Mouse (Mus musculus): ENCODE data around the gene Bicral.

Bicral gene

DNA sequence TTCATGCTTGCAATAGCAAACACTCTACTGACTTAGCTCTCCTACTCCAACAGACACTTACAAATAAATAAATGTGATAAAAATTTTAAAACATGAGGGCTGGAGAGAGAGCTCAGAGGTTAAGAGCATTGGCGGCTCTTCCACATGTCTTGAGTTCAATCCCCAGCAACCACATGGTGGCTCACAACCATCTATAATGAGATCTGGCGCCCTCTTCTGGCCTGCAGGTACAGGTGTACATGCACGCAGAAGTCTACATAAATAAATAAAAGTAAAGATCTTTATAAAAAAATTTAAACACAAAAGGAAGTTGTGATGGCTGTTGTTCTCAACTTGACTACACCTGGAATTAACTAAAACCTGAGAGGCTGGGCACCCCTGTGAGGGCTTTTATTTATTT, 17.3 kb upstream of the Bicral start:
- DNase-seq (ENCODE audit: low read depth, low spot score) = peak; percentile 64

DNA sequence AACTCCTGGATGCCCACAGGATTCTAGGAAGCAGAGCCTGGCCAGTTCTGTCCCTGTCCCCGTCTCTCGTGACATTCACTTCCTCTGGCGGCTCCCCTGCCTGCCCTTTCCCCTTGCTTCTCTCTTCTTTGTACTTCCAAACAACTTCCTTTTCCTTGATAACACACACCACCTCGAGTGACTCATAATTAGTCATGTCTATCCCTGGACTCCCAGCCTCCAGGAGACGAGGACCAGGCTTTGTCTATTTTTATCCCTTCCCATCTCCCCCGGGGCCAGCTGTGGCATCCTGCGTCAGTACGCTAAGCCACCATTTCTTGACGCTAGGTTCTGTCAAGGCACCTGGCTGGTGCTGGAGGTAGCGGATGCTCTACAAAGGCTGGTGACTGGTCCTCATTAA, 15.9 kb upstream of the Bicral start:
- no peak for DNase-seq (ENCODE audit: low read depth, low spot score)

DNA sequence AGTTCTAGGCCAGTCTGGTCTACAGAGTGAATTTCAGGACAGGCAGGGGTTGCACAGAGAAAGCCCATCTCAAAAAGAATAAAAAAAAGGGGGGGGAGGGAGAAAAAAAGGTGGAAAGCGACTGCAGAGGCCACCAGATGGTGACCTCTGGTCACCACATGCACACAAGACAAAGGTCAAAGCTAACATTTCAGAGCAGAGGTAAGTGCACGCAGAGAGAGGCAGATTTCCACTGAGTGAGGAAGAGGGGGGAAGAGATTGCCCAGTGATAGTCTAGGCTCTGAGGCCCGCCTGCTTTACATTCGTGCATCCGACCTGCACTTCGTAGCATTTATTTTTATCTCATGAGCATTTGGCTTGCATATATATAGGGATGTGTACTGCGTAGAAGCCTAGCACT, 14.5 kb upstream of the Bicral start:
- DNase-seq (ENCODE audit: low read depth, low spot score) = no peak

DNA sequence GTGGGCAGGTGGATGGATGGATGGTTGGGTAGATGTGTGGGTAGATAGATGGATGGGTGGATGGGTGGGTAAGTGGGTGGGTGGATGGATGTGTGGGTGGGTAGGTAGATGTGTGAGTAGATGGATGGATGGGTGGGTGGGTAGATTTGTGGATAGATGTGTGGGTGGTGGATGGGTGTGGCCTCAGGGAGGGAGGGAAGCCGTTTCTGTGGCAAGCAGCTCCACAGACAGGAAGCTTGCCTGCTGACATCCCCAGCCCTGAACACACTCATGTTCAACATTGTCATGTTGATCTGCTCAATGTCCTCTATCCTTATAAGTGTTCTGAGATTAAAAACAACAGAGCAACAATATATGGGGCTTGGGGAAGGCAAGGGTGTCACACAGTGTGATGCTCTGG, 12.6 kb upstream of the Bicral start:
- DNase-seq (ENCODE audit: low read depth, low spot score) = no peak

DNA sequence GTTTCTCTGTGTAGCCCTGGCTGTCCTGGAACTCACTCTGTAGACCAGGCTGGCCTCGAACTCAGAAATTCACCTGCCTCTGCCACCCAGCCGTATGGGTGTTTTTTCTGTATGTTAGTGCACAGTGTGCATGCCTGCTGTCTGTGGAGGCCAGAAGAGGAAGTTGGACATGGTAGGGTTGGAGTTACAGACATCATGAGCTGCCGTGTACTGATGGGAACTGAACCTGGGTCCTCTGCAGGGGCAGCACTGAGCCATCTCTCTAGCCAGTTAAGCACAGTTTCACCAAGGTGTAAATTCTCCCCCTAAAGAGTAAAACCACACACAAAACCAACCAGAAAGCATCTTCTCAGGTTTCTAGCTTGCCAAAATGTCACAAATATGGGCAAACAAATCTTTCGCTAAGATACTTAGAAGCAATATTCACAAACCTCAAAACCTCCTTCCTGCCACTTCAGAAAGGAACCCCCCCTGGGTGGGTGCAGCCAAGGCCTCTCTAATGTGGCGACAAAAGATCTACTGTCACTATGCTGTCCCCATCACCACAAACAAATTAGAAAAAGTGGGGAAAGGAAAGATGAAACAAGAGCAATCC, 12.0 kb upstream of the Bicral start:
- DNase-seq (ENCODE audit: low read depth, low spot score) = no peak

DNA sequence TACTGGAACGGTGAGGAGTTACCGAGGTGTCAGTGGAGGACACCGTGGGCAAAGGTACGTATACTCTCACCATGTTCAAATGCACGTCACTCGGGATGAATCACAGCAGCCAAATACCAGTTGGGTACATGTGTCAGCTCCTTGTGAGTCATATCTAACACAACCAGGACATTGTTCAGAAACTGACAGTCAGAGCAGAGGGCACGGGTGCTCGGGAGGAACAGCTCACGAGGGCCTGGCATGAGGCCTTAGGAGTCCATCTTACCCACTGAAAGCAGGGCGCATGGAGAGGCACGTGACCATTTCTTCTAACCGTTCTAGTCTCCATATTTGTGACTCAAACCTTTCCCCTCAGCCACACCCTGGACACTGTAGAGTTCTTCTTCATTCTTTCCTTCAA, 8.6 kb upstream of the Bicral start:
- no peak for DNase-seq (ENCODE audit: low read depth, low spot score)

DNA sequence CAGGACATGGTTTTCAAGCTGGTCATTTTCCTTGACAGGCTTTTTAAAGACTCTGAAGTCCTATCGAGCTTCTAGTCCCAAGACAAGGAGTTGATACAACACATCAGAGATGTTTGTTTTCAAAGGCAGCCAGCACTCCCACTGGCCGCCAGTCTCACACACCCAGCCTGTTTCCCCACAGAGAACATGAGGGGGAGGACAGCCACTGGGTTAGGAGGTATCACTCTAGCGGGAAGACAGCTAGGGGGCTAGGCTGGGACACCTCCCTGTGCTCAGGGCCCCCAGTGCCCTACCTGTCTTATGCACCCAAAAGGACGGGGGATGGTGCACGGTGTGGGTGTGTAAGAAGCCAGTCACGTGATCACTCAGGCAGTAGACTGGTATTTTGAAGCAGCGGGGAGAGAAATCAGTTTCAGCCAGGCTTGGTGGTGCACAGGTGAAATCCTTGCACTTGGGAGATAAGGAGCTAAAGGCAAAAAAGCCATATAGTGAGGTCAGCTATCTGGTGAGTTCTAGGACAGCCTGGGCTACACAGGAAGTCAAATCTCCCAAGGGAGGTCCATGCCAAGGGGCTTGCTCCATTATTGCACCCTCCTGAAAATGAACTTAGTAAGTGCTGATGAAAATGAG, 6.4 kb upstream of the Bicral start:
- DNase-seq (ENCODE audit: low read depth, low spot score) = no peak

DNA sequence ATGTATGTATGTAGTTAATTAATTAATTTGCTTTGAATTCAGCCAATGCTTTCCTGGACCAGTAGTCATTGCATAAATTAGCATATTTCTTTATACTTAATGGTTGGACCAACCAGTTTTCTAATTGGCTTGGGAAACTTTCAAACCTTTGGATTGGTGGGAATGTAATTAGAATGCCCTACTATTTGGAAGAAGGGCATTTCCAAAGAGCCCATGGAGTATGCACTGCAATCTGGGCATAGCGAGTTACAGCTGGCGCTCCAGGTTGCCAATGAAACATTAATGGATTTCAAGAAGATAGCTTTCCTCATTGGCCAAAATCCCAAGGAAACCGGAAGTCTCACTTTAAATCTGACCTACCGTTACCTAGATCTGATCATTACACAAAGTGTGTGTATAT, 1.8 kb upstream of the Bicral start:
- DNase-seq (ENCODE audit: low read depth, low spot score) = no peak

DNA sequence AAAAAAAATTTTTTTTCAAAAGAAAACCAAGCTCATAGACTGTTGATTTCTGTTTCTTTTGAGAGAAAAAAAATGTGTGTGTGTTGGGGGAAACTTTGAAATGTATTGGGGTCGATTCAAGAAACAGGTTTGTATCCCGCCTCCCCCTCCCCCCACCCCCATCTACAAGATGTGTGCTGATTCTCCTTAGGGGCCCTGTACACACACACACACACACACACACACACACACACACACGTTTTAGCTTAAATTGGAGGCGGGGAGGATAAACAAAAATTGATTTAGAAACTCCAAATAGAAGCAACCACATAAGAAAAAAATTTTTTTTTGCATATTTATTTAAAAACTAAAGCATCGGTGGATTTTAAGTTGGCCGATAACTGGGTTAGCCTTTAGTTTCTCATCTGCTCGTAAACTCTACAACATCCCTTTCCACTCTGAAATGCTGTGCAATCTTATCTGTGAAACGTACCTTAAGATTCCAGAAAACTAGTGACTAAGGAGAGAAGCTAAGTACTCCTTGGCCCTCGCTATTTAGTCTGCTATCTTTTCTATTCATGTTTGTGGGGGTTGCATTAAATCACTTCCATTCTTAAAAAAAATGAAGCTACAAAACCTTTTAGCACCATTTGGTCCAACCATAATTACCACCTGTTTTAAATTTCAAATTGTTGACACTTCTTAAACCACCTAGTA, 615 bp upstream of the Bicral start:
- no peak for DNase-seq (ENCODE audit: low read depth, low spot score)

DNA sequence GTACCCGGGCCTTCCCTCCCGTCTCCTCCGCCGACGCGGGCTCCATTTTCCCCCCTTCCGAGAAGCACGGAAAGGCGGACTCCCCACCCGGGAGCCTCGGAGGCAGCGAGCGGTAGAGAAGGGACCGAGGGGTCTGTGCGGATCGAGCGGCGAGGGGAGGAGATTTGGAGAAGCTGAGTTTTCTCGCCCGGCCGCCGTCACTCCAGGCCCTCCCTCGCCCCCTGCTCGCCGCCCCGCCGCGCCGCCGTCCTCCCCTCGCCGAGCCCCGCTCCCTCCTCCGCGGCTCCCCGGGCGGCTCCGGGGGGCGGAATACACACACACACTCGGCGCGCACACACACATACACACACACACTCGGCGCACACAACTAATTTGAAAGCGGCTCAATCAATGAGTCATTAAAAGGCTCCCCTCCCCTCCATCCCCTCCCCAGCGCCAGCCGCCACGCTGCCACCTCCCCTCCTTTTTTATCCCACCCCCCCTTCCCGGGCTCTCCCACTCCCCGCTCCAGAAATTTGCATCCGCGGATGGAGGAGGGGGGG, 850 bp downstream of the Bicral start:
- DNase-seq (ENCODE audit: low read depth, low spot score) = peak; percentile 80

DNA sequence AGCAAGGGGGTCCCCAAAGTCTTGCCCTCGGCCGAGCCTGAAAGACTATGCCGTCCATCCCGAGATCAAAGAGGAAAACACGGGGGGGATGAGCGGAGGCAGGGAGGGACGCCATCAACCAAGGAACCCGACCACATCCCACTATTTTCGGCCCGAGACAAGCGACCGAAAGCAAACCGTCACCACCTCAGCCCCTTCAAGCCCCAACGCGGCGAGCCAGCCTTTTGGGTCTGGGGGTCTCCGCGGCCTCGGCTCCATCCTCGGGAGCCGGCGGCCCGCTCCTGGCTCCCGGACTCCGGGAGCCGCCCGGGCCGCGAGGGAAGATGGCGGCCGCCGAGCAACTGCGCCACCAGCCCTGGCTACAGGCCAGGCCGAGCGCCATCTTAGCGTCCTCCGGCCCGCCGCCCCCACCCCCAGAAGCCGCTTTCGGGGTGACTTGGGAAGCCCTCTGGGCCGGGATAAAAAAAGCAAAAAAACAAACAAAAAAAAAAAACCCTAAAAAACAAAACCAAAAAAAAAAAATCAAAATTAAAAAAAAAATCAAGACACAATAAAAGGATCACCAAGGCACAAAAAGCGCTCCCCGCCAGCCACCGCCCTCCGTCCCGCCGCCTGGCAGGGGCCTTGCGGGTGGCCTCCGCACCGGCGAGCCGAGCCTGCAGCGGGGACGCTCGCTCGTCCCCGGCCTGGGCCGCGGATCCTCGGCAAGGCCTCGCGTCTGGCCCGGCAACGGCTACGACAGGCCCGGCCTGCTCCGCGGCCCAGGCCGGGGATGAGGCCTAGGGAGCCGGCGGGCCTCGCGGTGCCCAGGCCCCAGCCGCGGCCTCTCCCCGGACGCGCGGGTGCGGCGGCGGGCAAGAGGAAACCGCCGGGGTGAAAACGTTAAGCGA, 1.6 kb downstream of the Bicral start:
- DNase-seq (ENCODE audit: low read depth, low spot score) = peak; percentile 74

DNA sequence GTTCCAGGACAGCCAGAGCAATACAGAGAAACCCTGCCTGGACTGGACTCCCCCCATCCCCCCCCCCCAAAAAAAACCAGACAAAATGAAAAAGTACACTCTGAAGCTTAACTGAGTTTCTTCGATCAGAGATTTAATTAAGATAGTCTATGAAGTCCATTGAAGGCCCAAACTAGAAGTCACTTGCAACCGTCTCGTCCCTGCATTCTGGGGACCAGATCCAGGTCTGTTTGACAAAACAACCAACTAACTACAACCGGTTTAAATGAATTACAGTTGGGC, 2.2 kb downstream of the Bicral start:
- DNase-seq (ENCODE audit: low read depth, low spot score) = no peak

DNA sequence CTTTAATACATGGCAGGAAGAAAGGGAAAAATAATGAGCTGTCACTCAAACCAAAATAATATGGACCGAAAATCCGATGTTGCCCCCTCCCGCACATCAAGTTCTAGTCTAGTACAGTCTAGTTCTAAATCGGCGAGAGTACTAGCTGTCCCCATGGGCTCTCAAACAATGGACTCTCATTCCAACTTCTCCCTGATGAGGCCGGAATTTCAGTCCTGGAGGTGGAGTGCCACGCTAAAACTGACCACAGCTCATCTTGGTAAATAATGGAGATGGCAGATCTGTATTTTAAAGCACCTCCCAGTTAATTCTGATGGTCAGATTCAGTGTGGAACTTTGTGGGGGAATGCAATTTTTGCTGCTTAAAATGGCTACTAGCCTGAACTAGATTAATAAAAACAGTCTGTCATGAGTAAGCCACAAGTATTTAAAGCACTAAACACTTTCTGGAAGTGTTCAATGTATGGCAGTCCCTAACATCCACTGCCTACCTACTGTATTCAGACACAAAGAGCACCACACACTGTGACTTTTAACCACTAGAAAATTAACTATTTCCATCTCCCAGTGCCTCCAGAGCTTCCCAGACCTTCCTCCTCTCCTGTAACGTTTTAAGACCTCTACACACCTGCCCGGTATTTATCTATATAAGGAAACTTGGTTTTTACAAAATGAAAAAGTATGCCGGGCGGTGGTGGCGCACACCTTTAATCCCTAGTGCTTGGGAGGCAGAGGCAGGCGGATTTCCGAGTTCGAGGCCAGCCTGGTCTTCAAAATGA, 2.8 kb downstream of the Bicral start:
- DNase-seq (ENCODE audit: low read depth, low spot score) = no peak

DNA sequence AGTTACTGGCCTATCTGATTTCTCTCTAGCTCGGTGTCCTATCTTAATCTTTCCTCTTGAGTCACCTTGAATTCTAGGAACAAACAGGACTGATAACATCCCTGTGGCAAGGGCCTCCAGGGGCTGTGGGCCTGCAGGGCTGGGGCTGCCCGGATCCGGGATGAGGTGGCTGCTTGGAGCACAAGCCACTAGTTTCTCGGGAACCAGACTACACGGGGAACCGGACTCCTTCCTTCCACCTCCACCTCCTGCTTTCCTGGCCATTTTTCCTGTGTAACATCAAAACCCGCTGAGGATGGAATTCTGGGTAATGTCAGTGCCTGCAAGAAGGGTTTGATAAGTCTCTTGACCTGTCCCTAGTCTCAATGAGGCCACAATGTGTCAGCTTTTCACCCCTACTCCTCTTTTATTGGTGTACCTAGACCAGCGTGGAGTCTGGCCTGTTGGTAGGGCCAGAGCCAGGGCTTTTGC, 3.6 kb downstream of the Bicral start:
- DNase-seq (ENCODE audit: low read depth, low spot score) = no peak

DNA sequence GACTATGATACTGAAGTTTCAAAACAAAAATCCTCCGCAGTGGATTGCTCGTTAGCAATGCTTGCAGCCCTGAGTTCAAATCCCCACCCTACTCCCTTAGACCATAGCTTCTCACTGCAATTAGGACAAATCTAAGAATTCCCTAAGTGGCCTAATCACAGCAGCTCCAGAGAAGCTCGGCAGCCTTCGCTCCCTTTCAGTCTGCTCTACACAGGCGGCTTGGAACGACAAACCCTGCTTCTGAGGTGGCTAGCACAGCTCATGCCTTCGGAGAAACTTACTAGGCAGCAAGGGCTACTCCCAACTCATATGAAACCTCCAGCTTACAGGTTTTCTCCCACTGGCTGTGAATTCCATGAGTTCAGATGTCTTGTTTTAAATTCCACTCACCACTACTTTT, 4.2 kb downstream of the Bicral start:
- no peak for DNase-seq (ENCODE audit: low read depth, low spot score)

DNA sequence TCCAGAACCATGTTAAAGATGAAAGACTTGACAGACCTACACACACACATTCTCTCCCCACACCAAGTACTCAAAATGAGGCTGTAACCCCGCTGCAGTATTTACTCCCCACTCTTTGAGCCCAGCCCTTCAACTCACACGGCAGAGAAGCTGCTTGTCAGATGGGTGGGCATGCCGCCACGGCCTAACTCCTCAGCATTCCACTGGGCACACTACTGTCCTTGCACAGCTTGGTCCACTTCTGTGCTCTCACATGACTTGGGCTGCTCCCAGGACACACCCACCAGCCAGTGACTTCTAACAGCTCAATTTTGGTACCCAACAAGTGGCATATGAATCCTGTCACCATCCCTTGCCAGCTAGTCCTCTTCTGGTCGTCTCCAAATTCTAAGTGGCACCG, 5.0 kb downstream of the Bicral start:
- DNase-seq (ENCODE audit: low read depth, low spot score) = peak; percentile 28

DNA sequence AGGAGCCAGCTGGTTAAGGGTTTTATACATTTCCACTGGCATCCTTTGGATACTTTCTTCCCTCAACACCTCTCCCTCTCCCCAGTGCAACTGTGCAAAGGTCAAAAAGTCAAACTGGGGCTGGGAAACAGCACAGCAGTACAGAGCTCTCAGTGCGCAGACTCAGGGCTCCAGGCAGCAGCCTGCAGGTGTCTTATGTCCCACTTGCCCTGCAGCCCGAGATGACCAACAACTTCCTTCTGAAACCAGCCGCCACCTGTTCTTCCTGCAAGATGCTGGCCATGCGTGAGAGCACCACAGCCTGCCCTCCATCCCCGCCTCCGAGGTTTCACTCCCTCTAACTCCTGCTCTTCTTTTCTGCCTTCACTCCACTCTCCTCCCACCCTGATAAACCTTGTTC, 5.6 kb downstream of the Bicral start:
- DNase-seq (ENCODE audit: low read depth, low spot score) = peak; percentile 91

DNA sequence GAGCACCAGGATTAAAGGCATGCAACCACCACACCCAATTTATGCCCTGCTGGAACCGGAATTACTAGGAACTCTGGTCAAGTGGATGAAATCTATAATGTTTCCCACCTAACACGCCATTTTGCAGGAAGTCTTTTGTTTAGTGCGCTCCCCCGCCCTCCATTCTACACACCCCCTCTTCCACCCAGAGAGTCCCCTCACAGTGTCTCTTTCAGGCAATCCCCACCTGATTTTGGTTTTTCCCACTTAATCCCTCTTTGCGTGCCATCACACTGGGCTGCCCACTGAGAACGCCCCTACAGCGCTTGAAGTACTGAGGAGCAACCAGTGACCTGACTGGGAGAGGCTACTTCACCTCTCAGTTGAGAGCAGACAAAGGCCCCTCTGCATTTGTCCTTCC, 11.1 kb downstream of the Bicral start:
- DNase-seq (ENCODE audit: low read depth, low spot score) = peak; percentile 62

DNA sequence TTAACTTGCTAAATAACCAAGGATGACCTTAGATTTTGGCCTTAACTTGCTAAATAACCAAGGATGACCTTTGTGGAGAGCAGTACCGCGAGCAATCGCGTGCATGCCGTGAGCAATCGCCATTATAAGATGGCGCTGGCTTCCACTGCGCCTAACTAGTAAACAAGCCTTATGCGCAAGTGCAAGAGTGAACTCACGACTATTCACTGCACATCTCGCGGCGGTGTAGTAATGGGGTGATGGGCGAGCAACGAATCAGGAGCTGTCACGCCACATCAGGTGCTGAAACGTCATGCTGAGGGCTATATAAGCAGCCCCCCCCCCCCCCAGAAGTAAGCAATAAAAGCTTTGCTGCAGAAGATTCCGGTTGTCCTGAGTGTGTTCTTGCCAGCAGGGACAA, 11.7 kb downstream of the Bicral start:
- peak; percentile 94 for DNase-seq (ENCODE audit: low read depth, low spot score)

DNA sequence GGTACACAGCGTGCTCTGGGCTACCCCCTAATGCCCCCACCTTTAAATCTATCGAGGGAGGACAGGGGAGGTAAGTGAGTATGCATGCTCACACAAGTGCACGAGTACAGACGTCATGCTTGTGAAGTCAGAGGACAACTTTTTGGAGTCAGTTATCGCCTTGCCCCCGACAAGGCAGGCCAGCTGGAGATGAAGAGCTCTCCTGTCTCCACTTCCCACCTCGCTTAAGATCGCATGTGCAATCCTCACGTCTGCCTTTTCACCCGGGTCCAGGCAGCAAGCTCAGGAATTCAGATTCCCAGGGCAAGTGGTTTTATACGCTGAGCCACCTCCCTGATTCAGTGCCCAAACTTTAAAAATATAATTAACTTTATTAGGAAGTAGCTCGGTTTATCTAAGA, 13.0 kb downstream of the Bicral start:
- peak; percentile 62 for DNase-seq (ENCODE audit: low read depth, low spot score)

DNA sequence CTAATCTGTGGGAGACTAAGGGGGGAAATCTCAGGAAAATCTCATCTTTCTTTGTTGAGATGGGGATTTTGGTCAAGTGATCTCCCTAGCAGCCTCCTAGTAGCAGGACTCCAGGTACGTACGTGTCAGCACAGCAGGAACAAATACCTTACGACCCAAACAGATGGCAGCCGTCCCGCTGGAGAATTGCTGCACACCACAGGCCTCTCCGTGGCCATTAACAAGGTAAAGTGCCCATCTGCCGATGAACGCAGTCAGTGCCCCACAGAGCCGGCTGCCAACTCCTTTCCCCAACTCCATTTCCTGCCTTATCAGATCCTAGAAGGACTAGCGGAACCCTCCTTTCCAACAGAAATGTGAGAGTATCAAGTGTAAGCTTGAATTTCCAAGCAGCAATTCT, 13.5 kb downstream of the Bicral start:
- peak; percentile 44 for DNase-seq (ENCODE audit: low read depth, low spot score)

Data from ZHBTc4 (cell line).